Mouse (Mus musculus) stomach, postnatal 0 days (tissue): ENCODE data around the gene Fam207a.

Source experiments
- CTCF ChIP-seq: IDR thresholded peaks from 2 replicates; pipeline ENCODE4 v1.5.1; 2016; ENCODE audit warnings: antibody characterized with exemption, low read depth, mild to moderate bottlenecking, moderate library complexity
- EP300 ChIP-seq: optimal IDR thresholded peaks from 2 replicates; pipeline ENCODE3; 2016; ENCODE audit warnings: antibody characterized with exemption

- no peak for TF ChIP-seq CTCF
- TF ChIP-seq EP300, result no peak
Observed at GRCm38 (mm10) chr10:77561508-77561907, 45.9 kb upstream of the Fam207a start.
